Mouse (Mus musculus): ENCODE measurements around the gene Macrod2.

The Macrod2 gene

GRCm38 (mm10) chr2:141736685-141737456, 1341.8 kb downstream of the Macrod2 start:
- DNase-seq = no peak

GRCm38 (mm10) chr2:141738702-141739101, 1343.6 kb downstream of the Macrod2 start:
- no peak for DNase-seq

DNA sequence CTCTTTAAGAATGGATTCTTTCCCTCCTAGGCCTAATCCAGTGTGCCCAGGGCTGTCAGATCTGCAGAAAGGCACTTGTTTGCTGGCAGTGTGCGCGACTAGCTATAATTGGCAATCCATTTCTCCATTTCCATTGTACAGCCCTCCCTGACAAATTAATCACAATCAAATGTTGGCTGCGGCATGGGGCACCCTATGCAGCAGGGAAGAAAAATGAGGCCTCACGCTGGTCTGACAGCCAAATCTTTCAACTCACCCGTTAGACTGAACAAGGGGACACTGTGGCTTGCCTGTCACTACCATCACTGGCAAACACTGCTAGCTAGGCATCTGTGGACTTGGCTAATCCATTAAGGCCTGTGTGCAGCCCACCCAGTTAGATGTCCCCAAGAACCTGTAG, 1345.2 kb downstream of the Macrod2 start:
- DNase-seq = no peak

DNA sequence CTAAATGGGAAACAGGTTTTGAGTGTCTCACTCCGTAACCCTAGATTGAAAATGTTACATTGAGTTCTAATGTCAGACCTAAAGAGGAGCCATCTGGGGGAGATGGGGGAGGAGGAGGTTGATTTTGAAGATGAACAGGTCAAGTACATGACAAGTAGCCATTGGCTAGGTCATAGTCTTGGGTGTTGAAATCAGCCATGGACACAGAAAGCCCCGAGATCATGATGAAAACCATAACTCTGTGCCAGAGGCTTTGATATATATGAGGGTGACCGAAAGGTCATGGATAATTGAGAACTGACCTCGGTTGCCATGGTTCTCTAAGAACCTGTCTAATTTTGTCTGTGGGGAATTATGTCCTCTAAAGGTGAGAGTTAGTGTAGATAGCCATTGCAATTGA, 1405.1 kb downstream of the Macrod2 start:
- DNase-seq = no peak

DNA sequence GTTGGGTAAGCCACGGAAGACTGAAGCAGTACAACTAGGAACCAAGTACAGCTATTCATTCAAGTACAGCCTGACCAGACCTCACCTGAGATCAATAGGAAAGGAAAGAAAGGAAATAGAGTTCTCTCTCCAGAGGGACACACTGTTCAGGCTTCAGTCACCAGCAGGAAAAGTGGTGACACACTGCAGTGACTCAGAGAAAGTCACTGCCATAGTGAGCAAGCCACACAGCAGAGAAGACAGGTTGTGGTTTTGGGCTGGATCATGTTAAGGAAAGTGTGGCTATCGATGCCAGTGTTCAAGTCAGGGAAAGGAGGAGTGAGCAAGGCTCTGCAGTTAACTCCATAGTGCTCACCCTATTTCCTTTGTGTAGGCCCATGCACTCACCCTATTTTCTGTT, 1405.8 kb downstream of the Macrod2 start:
- no peak for DNase-seq

DNA sequence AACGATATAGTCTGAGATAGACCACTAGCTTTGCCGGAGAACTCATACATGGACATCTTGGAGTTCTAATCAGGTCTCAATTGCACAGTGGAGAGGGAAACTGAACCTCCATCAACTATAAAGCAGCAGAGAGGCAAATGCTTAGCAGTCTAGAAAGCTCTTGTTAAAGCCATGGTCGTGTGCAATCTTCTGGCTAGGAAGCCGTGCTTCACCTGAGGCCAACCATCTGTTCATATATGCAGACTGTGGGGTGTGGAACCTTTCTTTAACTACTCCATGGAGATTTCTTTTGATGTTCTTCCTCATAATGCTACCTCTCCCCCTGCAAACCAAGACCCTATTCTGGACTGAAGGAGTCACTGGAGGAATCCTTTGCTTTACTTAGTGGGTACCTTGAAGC, 1421.2 kb downstream of the Macrod2 start:
- peak; percentile 58 for DNase-seq

GRCm38 (mm10) chr2:141817546-141818180, 1422.6 kb downstream of the Macrod2 start:
- DNase-seq = peak; percentile 81

DNA sequence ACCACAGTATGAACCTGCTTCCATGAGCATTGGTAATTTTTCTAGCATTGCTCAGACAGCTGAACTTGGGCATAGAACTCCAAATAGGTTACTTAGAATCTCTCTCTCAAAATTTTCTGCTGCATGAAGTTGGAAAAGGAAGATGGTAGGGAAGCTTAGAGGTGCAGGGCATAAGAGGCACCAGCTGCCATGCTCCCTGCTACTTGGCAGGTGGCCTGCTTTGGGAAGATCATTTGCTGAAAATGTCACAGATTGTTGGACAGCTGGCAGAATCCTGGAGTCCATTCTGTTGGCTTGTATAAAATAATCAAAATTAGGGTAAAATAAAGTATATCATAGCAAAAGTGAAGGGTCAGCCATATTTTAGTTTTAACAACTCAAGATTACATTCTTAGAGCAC, 1425.7 kb downstream of the Macrod2 start:
- peak; percentile 96 for DNase-seq

GRCm38 (mm10) chr2:141825606-141826495, 1430.7 kb downstream of the Macrod2 start:
- DNase-seq = no peak

- DNase-seq = no peak
Observed at GRCm38 (mm10) chr2:141830496-141830895, 1435.4 kb downstream of the Macrod2 start.

GRCm38 (mm10) chr2:141831515-141831914, 1436.4 kb downstream of the Macrod2 start:
- no peak for DNase-seq

DNA sequence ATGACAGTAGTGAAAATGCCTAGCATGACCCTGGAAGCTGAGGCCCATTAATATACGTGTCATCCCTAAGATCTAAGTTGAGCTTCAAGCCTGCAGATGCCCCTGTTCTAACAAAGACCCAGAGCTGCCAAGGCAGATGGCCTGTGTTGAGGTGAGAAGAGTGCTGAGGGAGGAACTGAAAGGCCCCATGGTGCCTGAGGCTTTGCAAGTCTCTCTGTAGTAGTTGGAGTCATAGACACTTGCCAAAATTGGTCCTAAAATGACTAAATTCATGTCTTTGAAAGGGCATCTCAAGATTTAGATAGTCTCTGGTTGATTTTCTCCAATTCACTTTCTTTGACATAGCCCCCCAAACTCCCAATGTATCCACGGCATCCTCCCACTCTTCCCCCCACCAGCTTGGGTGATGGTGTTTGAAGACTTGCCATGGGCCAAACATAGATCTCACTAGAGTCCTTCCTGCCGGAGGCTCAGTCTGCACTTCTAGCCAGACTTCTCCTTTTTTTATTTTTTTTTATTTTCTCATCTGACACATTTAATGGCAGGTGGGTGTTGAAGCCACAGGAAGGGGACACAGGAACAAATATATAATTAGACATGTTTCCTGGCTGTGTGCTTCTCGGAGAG, 1439.2 kb downstream of the Macrod2 start:
- peak; percentile 83 for DNase-seq

- DNase-seq = peak; percentile 85
Observed at GRCm38 (mm10) chr2:141844408-141845175, 1449.5 kb downstream of the Macrod2 start.

DNA sequence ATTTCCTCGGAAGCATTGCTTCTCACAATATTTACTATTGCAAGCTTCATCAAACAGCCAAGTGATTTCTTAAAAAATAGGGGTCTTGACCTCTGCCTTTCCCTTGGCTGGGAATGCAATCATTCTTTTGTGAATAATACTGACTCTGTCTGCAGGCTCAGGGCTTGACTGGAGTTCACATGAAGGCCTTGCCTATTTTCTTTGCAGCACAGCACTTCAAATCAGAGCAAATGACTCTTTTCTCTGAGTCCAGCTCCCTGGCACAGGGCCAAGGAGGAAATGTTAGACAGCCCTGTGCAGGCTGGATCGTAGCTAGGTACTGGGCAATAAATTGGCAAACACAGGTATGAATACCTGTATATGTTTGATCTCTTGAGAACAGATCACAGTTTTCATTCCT, 1464.1 kb downstream of the Macrod2 start:
- peak; percentile 24 for DNase-seq

- peak; percentile 52 for DNase-seq
Observed at GRCm38 (mm10) chr2:141861679-141862268, 1466.7 kb downstream of the Macrod2 start.

- DNase-seq = no peak
Observed at GRCm38 (mm10) chr2:141862531-141863265, 1467.6 kb downstream of the Macrod2 start.

DNA sequence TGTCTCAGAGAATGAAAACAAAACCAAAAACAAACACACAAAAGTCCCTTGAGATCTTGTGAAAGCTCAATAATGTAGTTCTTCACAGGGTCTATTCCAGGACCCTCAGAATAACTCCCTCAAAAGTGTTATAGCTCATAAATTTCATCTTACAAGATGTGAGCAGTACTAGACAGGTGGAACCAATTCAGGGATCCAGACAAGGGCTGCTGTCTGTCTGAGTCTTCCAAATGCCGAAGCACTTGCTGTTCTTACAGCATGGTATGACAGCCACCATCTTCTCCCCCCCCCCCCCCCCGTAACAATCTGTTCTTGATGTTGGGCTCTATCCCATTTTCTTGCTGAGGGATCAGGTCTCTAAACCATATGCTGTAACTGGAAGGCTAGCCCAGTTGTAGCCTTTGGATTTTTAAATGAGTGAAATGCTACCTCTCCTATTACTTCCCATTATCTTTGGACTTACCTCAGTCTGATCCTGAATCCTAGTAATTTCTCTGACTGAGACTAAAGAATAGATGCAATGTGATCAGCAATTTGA, 1468.6 kb downstream of the Macrod2 start:
- peak; percentile 53 for DNase-seq

GRCm38 (mm10) chr2:141870930-141871329, 1475.8 kb downstream of the Macrod2 start:
- DNase-seq = no peak

DNA sequence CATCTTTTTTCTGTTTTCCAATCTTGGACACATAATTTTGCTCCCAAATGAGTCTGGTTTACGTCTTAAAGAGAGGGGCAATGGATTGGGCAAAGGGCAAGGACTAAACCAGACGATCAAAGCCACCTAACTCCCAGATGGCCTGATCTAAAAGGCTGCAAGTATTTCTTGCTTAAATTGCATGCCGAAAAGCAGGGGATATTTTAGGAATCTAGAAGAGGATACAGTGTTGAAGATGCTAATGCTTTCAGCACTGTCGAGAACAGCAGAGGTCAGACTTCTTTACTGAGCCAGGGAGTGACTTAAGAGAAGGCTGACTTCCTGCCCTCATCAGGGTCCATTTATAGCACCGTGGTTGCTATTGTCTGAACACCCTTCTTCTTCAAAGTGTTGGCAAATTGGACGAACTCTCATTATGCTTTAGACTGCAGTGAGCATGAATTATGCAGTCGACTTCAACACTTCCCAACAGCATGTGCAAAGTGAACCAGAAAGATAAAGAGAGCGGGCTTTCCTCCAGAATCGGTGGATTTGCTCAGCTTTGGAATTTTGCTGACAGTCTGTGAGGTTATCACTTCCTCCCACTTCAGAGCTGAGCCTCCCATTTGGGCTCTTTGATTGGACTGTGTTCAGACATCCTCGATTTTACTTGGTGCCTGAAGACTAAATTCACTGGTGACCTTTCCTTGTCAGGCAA, 1481.2 kb downstream of the Macrod2 start:
- no peak for DNase-seq

- DNase-seq = no peak
Observed at GRCm38 (mm10) chr2:141876958-141877357, 1481.8 kb downstream of the Macrod2 start.

All from cerebellum, adult 9-11 months (tissue).